Mouse (Mus musculus) brain, embryonic 14.5 days (tissue): ENCODE measurements around the gene Cenpn.

ENCODE experiments used
- CTCF ChIP-seq: fragments of 200-500 bp; IDR thresholded peaks from 2 replicates; pipeline ENCODE4 v1.5.1; 2012; ENCODE audit warnings: inconsistent platforms, mild to moderate bottlenecking, moderate library complexity, borderline replicate concordance; ENCODE audit not compliant: insufficient read depth, insufficient read length; ENCODE audit errors: extremely low read depth
- POLR2A ChIP-seq: fragments of 200-500 bp; IDR thresholded peaks from 2 replicates; pipeline ENCODE4 v1.6.1; 2012; ENCODE audit warnings: mild to moderate bottlenecking, inconsistent platforms, borderline replicate concordance; ENCODE audit not compliant: poor library complexity, insufficient read depth, insufficient read length, severe bottlenecking; ENCODE audit errors: extremely low read depth

GRCm38 (mm10) chr8:116921337-116922059, at the start of gene Cenpn, which contains the start of gene Cmc2:
- TF ChIP-seq POLR2A (peak; percentile 50; the same call in 1 of the 2 replicates), CTCF (no peak)
